Mouse (Mus musculus) forebrain, embryonic 10.5 days (tissue): Measurements from ENCODE around the gene Msh6. TPM values are rescaled to one million over a fixed set of nuclear protein-coding genes. Genes with fewer than 3 reads are reported as not detected.
"Not testable (repeated sequence)": the region's sequence is repeated elsewhere in the genome, so short reads cannot be mapped to it uniquely, and the experiment has no call there.

Experiments used
- DNase-seq: peaks from one replicate; pipeline ENCODE4 v3.0.0-alpha.2; 2017; ENCODE audit warnings: low spot score; ENCODE audit errors: extremely low spot score
- H3K27ac ChIP-seq: fragments of 300-500 bp; sonication (generic); 2 replicates; pipeline ENCODE4 v1.5.1; 2016; ENCODE audit warnings: mild to moderate bottlenecking
- H3K27me3 ChIP-seq: fragments of 300-500 bp; sonication (generic); 2 replicates; pipeline ENCODE4 v1.6.1; 2016; ENCODE audit warnings: mild to moderate bottlenecking; ENCODE audit not compliant: poor library complexity, severe bottlenecking
- H3K36me3 ChIP-seq: fragments of 300-500 bp; sonication (generic); replicated peaks from 2 replicates; pipeline ENCODE4 v1.6.1; 2016; ENCODE audit warnings: mild to moderate bottlenecking, moderate library complexity
- H3K4me1 ChIP-seq: fragments of 300-500 bp; sonication (generic); 2 replicates; pipeline ENCODE4 v1.6.1; 2016
- H3K4me3 ChIP-seq: fragments of 300-500 bp; sonication (generic); 2 replicates; pipeline ENCODE4 v1.5.1; 2016; ENCODE audit warnings: mild to moderate bottlenecking, moderate library complexity
- H3K9me3 ChIP-seq: fragments of 300-500 bp; sonication (generic); 2 replicates; pipeline ENCODE4 v1.6.1; 2016; ENCODE audit warnings: mild to moderate bottlenecking, moderate library complexity
- WGBS: fragments of 180-500 bp; shearing (Covaris S2); methylation state at CpG from one replicate; pipeline ENCODE4 v1.1.7; 2016; 5-methylcytosine and 5-hydroxymethylcytosine counted together
- polyA plus RNA-seq: library from polyadenylated mRNA; unstranded; fragments of >200 nt; fragmentation: Nextera tagmentation; extraction: Ambion mirVana; gene quantifications from 2 replicates; pipeline ENCODE4 v1.2.1, GENCODE M21; 2016

Msh6 gene
- polyA plus RNA-seq, 1 experiment from 2014 or later: 111 TPM

DNA sequence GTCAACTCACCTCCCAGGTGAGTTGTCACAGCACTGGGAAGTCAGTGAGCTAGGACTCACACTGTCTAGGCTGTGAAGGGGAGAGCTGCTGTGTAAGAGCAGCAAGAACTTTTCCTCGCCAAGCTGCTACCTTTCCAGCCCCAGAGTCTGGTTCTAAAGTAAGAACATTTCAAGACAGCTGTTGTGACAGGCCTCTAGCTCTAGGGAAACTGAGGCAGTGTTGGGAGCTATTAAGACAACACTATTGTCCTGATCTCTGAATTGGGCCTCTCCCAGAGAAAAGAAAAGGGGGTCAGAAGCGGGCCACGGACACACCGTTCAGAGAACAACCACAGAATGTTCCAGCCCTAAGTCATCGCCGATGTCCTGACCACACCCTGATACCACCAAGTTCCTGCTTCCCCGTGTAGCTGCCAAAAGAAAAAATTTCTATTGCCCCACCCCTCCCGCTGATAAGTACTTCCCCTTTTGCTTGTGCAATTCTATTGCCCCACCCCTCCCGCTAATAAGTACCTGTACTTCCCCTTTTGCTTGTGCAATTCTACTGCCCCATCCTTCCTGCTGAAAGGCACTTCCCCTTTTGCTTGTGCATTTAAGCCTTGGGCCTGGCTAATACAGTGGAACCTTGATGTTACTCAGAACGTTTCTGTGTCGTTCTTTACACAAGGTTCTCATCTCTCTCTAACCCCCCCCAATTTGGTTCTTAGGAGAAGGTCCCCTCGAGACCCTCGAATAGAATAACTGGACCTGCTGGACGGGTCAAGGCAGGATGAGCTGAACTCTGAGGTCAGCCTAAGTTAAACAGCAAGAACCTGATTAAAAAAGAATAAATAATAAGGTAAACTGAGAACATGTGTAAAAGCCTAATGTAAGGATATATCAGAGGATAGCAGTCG lies 2.9 kb upstream of the Msh6 start:
- peaks cover 20% of the 10 kb centered on the region for H3K4me1 ChIP-seq
- not testable (repeated sequence) for DNase-seq, H3K27ac ChIP-seq, H3K9me3 ChIP-seq, H3K36me3 ChIP-seq, H3K27me3 ChIP-seq, H3K4me3 ChIP-seq
- WGBS: 91% methylated on average over 15 of the region's 15 CpGs

- no peaks in the 10 kb centered on the region for H3K9me3 ChIP-seq
- WGBS: 73% methylated on average over 5 of the region's 5 CpGs
- no peak overlapping the region for H3K4me3 ChIP-seq
- H3K4me1 ChIP-seq: peaks cover 26% of the 10 kb centered on the region
- DNase-seq: no peak
- no peaks in the 10 kb centered on the region for H3K27me3 ChIP-seq
- no peak overlapping the region for H3K27ac ChIP-seq
- peaks cover 14% of the 10 kb centered on the region for H3K36me3 ChIP-seq
Observed at GRCm38 (mm10) chr17:87972856-87973255, 2.0 kb upstream of the Msh6 start.

DNA sequence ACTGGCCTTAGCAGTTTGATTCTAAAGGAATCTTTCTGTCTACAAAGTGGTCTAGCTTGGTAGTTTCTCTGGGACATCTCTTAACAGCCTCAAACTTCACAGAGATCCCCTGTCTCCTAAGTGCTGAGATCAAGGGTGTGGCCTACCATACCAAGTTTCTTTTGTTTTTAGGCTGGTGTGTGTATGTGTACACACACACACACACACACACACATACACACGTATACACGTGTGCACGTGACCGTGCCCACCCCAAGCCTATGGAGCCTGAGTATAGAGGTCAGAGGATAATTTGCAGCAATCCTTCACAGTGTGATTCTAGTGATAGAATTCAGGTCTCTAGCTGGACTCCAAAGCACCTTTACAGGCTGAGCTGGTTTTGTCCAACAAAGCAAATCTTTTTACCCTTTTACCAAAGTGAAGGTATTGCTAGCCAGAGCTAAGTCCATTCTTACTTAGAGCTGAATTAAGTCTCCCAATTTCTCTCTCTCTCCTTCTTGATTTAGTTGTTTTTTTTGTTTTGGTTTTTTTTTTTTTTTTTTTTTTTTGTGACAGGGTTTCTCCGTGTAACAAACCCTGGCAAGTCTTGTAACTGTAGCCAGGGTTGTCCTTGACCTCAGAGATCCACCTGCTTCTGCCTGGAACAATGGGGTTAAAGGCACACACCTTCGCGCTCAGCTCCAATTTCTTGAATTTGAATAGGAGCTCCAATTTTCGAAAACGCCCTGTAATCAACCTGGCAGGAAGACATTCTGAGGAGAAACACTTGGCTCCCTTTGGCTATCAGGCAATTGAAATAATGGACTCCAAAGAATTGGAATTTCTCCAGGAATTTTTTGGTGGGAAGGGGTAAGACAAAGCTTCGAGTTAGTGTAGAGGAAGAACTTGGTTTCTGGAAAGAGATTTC lies 1.3 kb upstream of the Msh6 start:
- Histone ChIP-seq H3K27me3 (no peaks in the 10 kb centered on the region), H3K36me3 (peaks cover 21% of the 10 kb centered on the region), H3K4me3 (peak overlapping the region; percentile 70; the same call in 1 of the 2 replicates), H3K27ac (no peak overlapping the region; the same call in 1 of the 2 replicates), H3K4me1 (peaks cover 29% of the 10 kb centered on the region), H3K9me3 (no peaks in the 10 kb centered on the region)
- WGBS: 68% methylated on average over 10 of the region's 10 CpGs
- DNase-seq: no peak

GRCm38 (mm10) chr17:87975229-87975853 lies 479 bp downstream of the Msh6 start:
- no peaks in the 10 kb centered on the region for H3K27me3 ChIP-seq
- 1% methylated on average over 64 of the region's 68 CpGs for WGBS

DNA sequence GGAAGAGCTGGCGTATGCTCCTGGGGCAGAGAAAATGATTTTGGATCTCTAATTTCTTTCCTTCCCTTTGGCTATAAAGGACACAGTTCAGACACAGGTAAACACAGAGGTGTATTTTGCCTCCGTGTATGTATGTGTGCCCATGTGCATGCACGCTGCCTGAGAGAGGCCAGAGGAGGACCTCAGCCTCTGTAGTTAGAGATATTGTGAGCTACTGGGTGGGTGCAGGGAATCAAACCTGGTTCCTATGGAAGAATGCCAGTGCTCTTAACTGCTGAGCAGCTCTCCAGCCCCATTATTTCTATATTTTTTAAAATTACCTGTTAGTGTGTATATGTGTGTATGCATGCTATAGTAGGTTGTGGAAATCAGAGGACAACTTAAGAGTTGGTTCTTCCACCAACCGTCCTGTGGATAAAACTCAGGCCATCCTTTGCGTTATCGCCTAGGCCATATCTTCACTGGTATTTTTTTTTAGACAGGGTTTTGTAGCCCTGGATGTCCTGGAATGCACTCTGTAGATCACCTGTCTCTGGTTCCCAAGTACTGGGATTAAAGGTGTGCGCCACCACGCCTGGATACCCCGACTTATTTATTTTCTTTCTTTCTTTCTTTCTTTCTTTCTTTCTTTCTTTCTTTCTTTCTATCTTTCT lies 1.4 kb downstream of the Msh6 start:
- peak overlapping the region; percentile 97; the same call in 1 of the 2 replicates for H3K27ac ChIP-seq
- H3K9me3 ChIP-seq: no peaks in the 10 kb centered on the region
- peak overlapping the region; percentile 70 for H3K4me3 ChIP-seq
- 81% methylated on average over 9 of the region's 9 CpGs for WGBS
- no peak for DNase-seq
- H3K27me3 ChIP-seq: no peaks in the 10 kb centered on the region
- peaks cover 45% of the 10 kb centered on the region for H3K36me3 ChIP-seq
- H3K4me1 ChIP-seq: peaks cover 29% of the 10 kb centered on the region

More at GRCm38 (mm10) chr17:87975229-87975853, 479 bp downstream of the Msh6 start:
- Histone ChIP-seq H3K36me3 (peaks cover 36% of the 10 kb centered on the region), H3K4me1 (peaks cover 29% of the 10 kb centered on the region), H3K27ac (peak overlapping the region; percentile 97), H3K9me3 (no peaks in the 10 kb centered on the region), H3K4me3 (peak overlapping the region; percentile 70)
- peak; percentile 61 for DNase-seq

DNA sequence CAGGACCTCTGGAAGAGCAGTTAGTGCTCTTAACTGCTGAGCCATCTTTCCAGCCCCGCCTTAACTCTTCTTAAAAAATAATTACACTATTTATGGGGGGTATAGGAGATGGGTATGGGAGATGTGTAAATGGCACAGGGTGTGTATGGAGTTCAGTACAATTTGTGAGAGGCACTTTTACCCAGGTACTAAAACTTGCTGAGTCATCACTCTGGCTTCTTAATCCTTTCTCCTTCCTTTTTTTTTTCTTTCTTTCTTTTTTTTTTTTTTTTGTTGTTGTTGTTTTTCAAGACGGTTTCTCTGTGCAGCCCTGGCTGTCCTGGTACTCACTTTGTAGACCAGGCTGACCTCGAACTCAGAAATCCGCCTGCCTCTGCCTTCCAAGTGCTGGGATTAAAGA lies 2.1 kb downstream of the Msh6 start:
- H3K4me3 ChIP-seq, H3K9me3 ChIP-seq, H3K27me3 ChIP-seq, H3K27ac ChIP-seq, DNase-seq: not testable (repeated sequence)
- 90% methylated on average over 4 of the region's 4 CpGs for WGBS
- H3K4me1 ChIP-seq: peaks cover 29% of the 10 kb centered on the region
- peaks cover 52% of the 10 kb centered on the region for H3K36me3 ChIP-seq

- peaks cover 21% of the 10 kb centered on the region for H3K4me1 ChIP-seq
- H3K27ac ChIP-seq, DNase-seq, H3K9me3 ChIP-seq, H3K27me3 ChIP-seq, H3K4me3 ChIP-seq: not testable (repeated sequence)
- WGBS: 83% methylated on average over 1 of the region's 1 CpGs
- H3K36me3 ChIP-seq: peaks cover 79% of the 10 kb centered on the region
Observed at GRCm38 (mm10) chr17:87979696-87980095, 4.8 kb downstream of the Msh6 start.

DNA sequence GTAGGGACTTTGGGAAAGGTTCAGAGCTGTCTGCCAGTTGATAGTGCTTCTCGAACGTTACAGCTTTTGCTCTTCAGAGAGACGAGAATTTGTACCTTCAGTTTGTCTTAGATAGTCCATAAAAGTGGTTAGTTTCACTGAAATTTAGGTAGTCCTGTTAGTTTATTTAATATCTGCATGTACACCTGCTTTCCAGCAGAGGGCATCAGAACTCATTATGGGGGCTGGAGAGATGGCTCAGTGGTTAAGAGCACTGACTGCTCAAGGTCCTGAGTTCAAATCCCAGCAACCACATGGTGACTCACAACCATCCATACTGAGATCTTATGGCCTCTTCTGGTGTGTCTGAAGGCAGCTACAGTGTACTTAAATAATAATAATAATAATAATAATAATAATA lies 7.2 kb downstream of the Msh6 start:
- WGBS: 94% methylated on average over 3 of the region's 3 CpGs

DNA sequence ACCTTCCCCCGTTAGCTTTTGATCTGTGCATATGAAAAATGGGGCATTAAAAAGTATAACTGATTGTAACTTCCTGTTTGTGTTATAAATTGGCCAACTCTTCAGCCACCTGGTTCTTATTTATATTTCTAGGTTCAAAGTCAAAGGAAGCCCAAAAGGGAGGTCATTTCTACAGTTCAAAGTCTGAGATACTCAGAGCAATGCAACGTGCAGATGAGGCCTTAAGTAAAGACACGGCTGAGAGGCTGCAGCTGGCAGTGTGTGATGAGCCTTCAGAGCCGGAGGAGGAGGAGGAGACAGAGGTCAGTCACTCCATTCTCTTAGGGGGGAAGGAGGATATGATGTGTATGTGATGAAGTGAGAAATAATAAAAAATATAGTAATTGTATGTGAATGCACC lies 8.5 kb downstream of the Msh6 start:
- 89% methylated on average over 4 of the region's 4 CpGs for WGBS
- H3K4me3 ChIP-seq: no peak overlapping the region
- DNase-seq: no peak
- H3K4me1 ChIP-seq: no peaks in the 10 kb centered on the region; the same call in 1 of the 2 replicates
- H3K9me3 ChIP-seq: no peaks in the 10 kb centered on the region
- H3K27ac ChIP-seq: no peak overlapping the region
- peaks cover 96% of the 10 kb centered on the region for H3K36me3 ChIP-seq
- H3K27me3 ChIP-seq: no peaks in the 10 kb centered on the region

More for the DNA sequence above, 7.2 kb downstream of the Msh6 start:
- Histone ChIP-seq H3K36me3 (peaks cover 95% of the 10 kb centered on the region), H3K4me3 (no peak overlapping the region), H3K9me3 (no peaks in the 10 kb centered on the region), H3K27me3 (no peaks in the 10 kb centered on the region), H3K4me1 (peaks cover 8% of the 10 kb centered on the region), H3K27ac (no peak overlapping the region)
- DNase-seq: no peak

DNA sequence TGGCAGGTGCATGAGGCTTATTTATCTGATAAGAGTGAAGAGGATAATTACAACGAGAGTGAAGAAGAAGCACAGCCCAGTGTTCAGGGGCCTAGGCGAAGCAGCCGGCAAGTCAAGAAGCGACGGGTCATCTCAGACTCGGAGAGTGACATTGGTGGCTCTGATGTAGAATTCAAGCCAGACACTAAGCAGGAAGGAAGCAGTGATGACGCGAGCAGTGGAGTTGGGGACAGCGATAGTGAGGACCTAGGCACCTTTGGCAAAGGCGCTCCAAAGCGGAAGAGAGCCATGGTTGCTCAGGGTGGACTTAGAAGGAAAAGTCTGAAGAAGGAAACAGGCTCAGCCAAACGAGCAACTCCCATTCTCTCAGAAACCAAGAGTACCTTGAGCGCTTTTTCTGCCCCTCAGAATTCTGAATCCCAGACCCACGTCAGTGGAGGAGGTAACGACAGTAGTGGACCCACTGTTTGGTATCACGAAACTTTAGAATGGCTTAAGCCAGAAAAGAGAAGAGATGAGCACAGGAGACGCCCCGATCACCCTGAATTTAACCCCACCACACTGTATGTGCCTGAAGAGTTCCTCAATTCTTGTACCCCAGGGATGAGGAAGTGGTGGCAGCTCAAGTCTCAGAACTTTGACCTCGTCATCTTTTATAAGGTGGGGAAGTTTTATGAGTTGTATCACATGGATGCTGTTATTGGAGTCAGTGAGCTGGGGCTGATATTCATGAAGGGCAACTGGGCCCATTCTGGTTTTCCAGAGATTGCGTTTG lies 9.8 kb downstream of the Msh6 start:
- 94% methylated on average over 20 of the region's 20 CpGs for WGBS
- Histone ChIP-seq H3K27me3 (no peaks in the 10 kb centered on the region), H3K4me1 (no peaks in the 10 kb centered on the region), H3K36me3 (peaks cover 99% of the 10 kb centered on the region), H3K4me3 (no peak overlapping the region), H3K27ac (no peak overlapping the region), H3K9me3 (no peaks in the 10 kb centered on the region)
- no peak for DNase-seq

GRCm38 (mm10) chr17:87985916-87986315 lies 11.1 kb downstream of the Msh6 start:
- DNase-seq: no peak
- WGBS: 91% methylated on average over 8 of the region's 8 CpGs
- Histone ChIP-seq H3K9me3 (no peaks in the 10 kb centered on the region), H3K27me3 (no peaks in the 10 kb centered on the region), H3K36me3 (peaks cover 99% of the 10 kb centered on the region), H3K27ac (no peak overlapping the region), H3K4me1 (no peaks in the 10 kb centered on the region), H3K4me3 (no peak overlapping the region)
